ENCODE assay signal across 23 mouse cellular contexts in genomic region chr5:5465256-5465655, GRCm38 (mm10). TPM values are rescaled to one million over a fixed set of nuclear protein-coding genes. Genes with fewer than 3 reads are reported as not detected.
"Had no signal": no experiment of that assay in that cellular context is flagged by ENCODE, and none has a peak within 500 bp of the region (broad histone marks: within the 10 kb centered on the region; RNA-seq: fewer than 3 reads in every experiment).

No protein-coding gene starts in this region.

- H3K4me2 ChIP-seq: liver, embryonic 15.5 days; lung, embryonic 15.5 days; midbrain, embryonic 11.5 days; midbrain, embryonic 13.5 days; midbrain, embryonic 15.5 days; neural tube, embryonic 13.5 days; neural tube, embryonic 15.5 days; stomach, embryonic 15.5 days had no signal

- H3K9me3 ChIP-seq: liver, embryonic 15.5 days; lung, embryonic 15.5 days; megakaryocyte, embryonic 14.5 days; midbrain, embryonic 13.5 days; midbrain, embryonic 15.5 days; neural tube, embryonic 13.5 days; neural tube, embryonic 15.5 days; stomach, embryonic 15.5 days had no signal

- H3K4me1 ChIP-seq: liver, embryonic 15.5 days; lung, embryonic 15.5 days; megakaryocyte, embryonic 14.5 days; midbrain, embryonic 13.5 days; midbrain, embryonic 15.5 days; neural tube, embryonic 13.5 days; neural tube, embryonic 15.5 days; stomach, embryonic 15.5 days had no signal

- H3K27me3 ChIP-seq: liver, embryonic 15.5 days; lung, embryonic 15.5 days; megakaryocyte, embryonic 14.5 days; midbrain, embryonic 13.5 days; midbrain, embryonic 15.5 days; neural tube, embryonic 13.5 days; neural tube, embryonic 15.5 days; stomach, embryonic 15.5 days had no signal

- DNase-seq: liver, postnatal 0 days; lung, adult 2 months; lung, postnatal 14 days; lung, postnatal 4 days; right cerebral cortex, postnatal 14 days; thymus, adult 2 months; thymus, postnatal 25 days; thymus, postnatal 4 days had no signal

- H3K9ac ChIP-seq: liver, embryonic 15.5 days; liver, postnatal 0 days; lung, embryonic 15.5 days; midbrain, embryonic 13.5 days; midbrain, embryonic 15.5 days; neural tube, embryonic 13.5 days; neural tube, embryonic 15.5 days; stomach, embryonic 15.5 days had no signal

- ATAC-seq: liver, postnatal 0 days; lung, postnatal 0 days; midbrain, embryonic 13.5 days; midbrain, embryonic 15.5 days had no signal

- H3K4me3 ChIP-seq: liver, embryonic 15.5 days; lung, embryonic 15.5 days; megakaryocyte, embryonic 14.5 days; midbrain, embryonic 13.5 days; midbrain, embryonic 15.5 days; neural tube, embryonic 13.5 days; neural tube, embryonic 15.5 days; stomach, embryonic 15.5 days had no signal

- H3K36me3 ChIP-seq: liver, embryonic 15.5 days; lung, embryonic 15.5 days; midbrain, embryonic 13.5 days; midbrain, embryonic 15.5 days; neural tube, embryonic 13.5 days; neural tube, embryonic 15.5 days; stomach, embryonic 15.5 days had no signal

- H3K27ac ChIP-seq: liver, embryonic 15.5 days; lung, embryonic 15.5 days; midbrain, embryonic 13.5 days; midbrain, embryonic 15.5 days; neural tube, embryonic 13.5 days; neural tube, embryonic 15.5 days; stomach, embryonic 15.5 days; stomach, postnatal 0 days had no signal

RNA-seq across cellular contexts. Expression of gene 1700015F17Rik, which starts 13.7 kb away (rescaled TPM):
- total RNA-seq: midbrain, postnatal 0 days; monocyte, adult 5-6 weeks had no signal
- polyA plus RNA-seq: liver, embryonic 15.5 days; liver, postnatal 0 days; lung, adult 2 months; lung, embryonic 15.5 days; lung, postnatal 0 days; midbrain, embryonic 11.5 days; midbrain, embryonic 13.5 days; midbrain, embryonic 15.5 days; neural tube, embryonic 11.5 days; neural tube, embryonic 13.5 days; neural tube, embryonic 15.5 days; spleen, adult 2 months; stomach, embryonic 15.5 days; stomach, postnatal 0 days; thymus, adult 2 months had no signal
